Mouse (Mus musculus) frontal cortex, postnatal 10 days (tissue): ENCODE data around the gene Myh8.

ENCODE experiments used
- DNase-seq, 2 experiments: peaks; one replicate each; pipeline ENCODE4 v3.0.0; 2022; ENCODE audit warnings: low spot score in 2 of 2, mixed read lengths in 1 of 2

The Myh8 gene

GRCm38 (mm10) chr11:67276601-67277174 lies at the start of gene Myh8:
Gene Myh8 (plus strand): TSS chr11:67277124.
- DNase-seq = peak in 1 of 2 experiments; percentile 14

- DNase-seq = no peak
Observed at GRCm38 (mm10) chr11:67228731-67229130, 48.2 kb upstream of the Myh8 start.

- no peak for DNase-seq
Observed at GRCm38 (mm10) chr11:67229166-67229565, 47.8 kb upstream of the Myh8 start.

GRCm38 (mm10) chr11:67229946-67230345 lies 47.0 kb upstream of the Myh8 start:
- DNase-seq = no peak

- peak in 1 of 2 experiments; percentile 21 for DNase-seq
Observed at GRCm38 (mm10) chr11:67235639-67236358, 41.1 kb upstream of the Myh8 start.

- DNase-seq = no peak
Observed at GRCm38 (mm10) chr11:67236799-67237198, 40.1 kb upstream of the Myh8 start.

GRCm38 (mm10) chr11:67237481-67238079 lies 39.3 kb upstream of the Myh8 start, which contains the start of gene Myh4:
Gene Myh4 (plus strand): TSS chr11:67238029.
- DNase-seq = no peak

GRCm38 (mm10) chr11:67241051-67241450 lies 35.9 kb upstream of the Myh8 start:
- no peak for DNase-seq

GRCm38 (mm10) chr11:67253691-67254090 lies 23.2 kb upstream of the Myh8 start:
- DNase-seq = peak in 1 of 2 experiments; percentile 12

- no peak for DNase-seq
Observed at GRCm38 (mm10) chr11:67257048-67257447, 19.9 kb upstream of the Myh8 start.

GRCm38 (mm10) chr11:67260956-67261355 lies 16.0 kb upstream of the Myh8 start:
- DNase-seq = no peak

GRCm38 (mm10) chr11:67293440-67293839 lies 16.5 kb downstream of the Myh8 start:
- DNase-seq = no peak

GRCm38 (mm10) chr11:67313733-67314452 lies 37.0 kb downstream of the Myh8 start:
- DNase-seq = no peak

- no peak for DNase-seq
Observed at GRCm38 (mm10) chr11:67321358-67321757, 44.4 kb downstream of the Myh8 start, which contains the start of gene Myh13. Gene Myh13 (plus strand): TSS chr11:67321658.

GRCm38 (mm10) chr11:67326536-67326935 lies 49.6 kb downstream of the Myh8 start:
- no peak for DNase-seq

GRCm38 (mm10) chr11:67344556-67344955 lies 67.6 kb downstream of the Myh8 start:
- no peak for DNase-seq

GRCm38 (mm10) chr11:67345186-67345855 lies 68.4 kb downstream of the Myh8 start:
- no peak for DNase-seq

- no peak for DNase-seq
Observed at GRCm38 (mm10) chr11:67345856-67346236, 68.9 kb downstream of the Myh8 start.

GRCm38 (mm10) chr11:67350153-67350768 lies 73.3 kb downstream of the Myh8 start:
- DNase-seq = peak; percentile 25 to 69

- DNase-seq = no peak
Observed at GRCm38 (mm10) chr11:67353011-67353410, 76.1 kb downstream of the Myh8 start.

GRCm38 (mm10) chr11:67358031-67358430 lies 81.1 kb downstream of the Myh8 start:
- no peak for DNase-seq
